21 mouse cellular contexts compared by ENCODE assay signal in the genomic region with DNA sequence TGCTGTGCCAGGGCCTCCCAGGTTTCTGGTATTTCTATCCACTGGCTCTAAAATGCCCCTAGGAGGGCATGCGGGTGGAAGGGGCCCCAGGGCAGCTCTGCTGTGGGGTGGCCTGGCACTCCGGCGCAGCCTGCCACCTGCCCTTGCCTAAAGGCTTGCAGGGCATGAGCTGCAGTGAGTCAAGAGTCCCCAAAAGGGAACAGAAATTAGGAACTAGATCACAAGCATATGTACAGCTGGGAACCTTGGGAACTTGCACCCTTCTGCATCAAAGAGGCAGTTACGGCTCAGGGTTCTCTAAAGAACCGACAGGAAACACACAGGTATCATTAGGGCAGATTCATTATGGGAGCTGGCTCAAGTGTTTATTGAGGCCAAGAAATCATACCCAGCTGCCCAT. TPM values are rescaled to one million over a fixed set of nuclear protein-coding genes. Genes with fewer than 3 reads are reported as not detected.
DNase-seq lines count a peak whose midpoint lies in the region; ATAC-seq and TF ChIP-seq lines count a peak whose summit lies in the region.
"Had no signal": no experiment of that assay in that cellular context is flagged by ENCODE, and none has a peak within 500 bp of the region (broad histone marks: within the 10 kb centered on the region; RNA-seq: fewer than 3 reads in every experiment).

No protein-coding gene starts in this region.

- DNase-seq in heart, adult 18-20 months: no peak
- DNase-seq in hindbrain, embryonic 11.5 days (ENCODE audit: low spot score): no peak
- DNase-seq in cerebellum, adult 11 months: no peak
- DNase-seq: adrenal gland, postnatal 14 days; cerebellum, adult 2 months; cerebellum, postnatal 10 days; embryo, embryonic 11 days; gastrocnemius, postnatal 10 days; heart, postnatal 36 days had no signal

- H3K9ac ChIP-seq in hindbrain, embryonic 11.5 days (ENCODE audit: low read depth, low read length): no peak overlapping the region
- H3K9ac ChIP-seq: embryonic facial prominence, embryonic 15.5 days; forebrain, embryonic 15.5 days; heart, embryonic 13.5 days; hindbrain, embryonic 12.5 days had no signal

- H3K4me1 ChIP-seq in bone marrow macrophage, adult 2 months (ENCODE audit: control insufficient read depth, insufficient read depth, low read length): peaks cover 42% of the 10 kb centered on the region
- no peaks in the 10 kb centered on the region for H3K4me1 ChIP-seq in hindbrain, embryonic 11.5 days (replicated peaks; ENCODE audit: control insufficient read depth, insufficient read depth, low read length)
- H3K4me1 ChIP-seq: embryonic facial prominence, embryonic 15.5 days; forebrain, embryonic 10.5 days; forebrain, embryonic 15.5 days; hindbrain, embryonic 12.5 days had no signal

- no peaks in the 10 kb centered on the region for H3K36me3 ChIP-seq in hindbrain, embryonic 11.5 days (ENCODE audit: control insufficient read depth, insufficient read depth, low read length)
- H3K36me3 ChIP-seq: embryonic facial prominence, embryonic 15.5 days; forebrain, embryonic 10.5 days; forebrain, embryonic 15.5 days; hindbrain, embryonic 12.5 days had no signal

- TF ChIP-seq POLR2A in bone marrow macrophage, adult 2 months (IDR thresholded peaks at IDR 0.05; ENCODE audit: borderline replicate concordance, low read depth, low read length): no peak

- H3K4me3 ChIP-seq in bone marrow macrophage, adult 2 months (ENCODE audit: insufficient read depth, low read length): no peak overlapping the region
- no peak overlapping the region for H3K4me3 ChIP-seq in hindbrain, embryonic 11.5 days (ENCODE audit: low read depth, low read length)
- H3K4me3 ChIP-seq: embryonic facial prominence, embryonic 15.5 days; erythroblast, embryonic 14.5 days; forebrain, embryonic 10.5 days; forebrain, embryonic 15.5 days; heart, embryonic 13.5 days; hindbrain, embryonic 12.5 days had no signal

- H3K27me3 ChIP-seq in hindbrain, embryonic 11.5 days (ENCODE audit: control insufficient read depth, insufficient read depth, low read length): no peaks in the 10 kb centered on the region
- H3K27me3 ChIP-seq: embryonic facial prominence, embryonic 15.5 days; forebrain, embryonic 15.5 days; heart, embryonic 13.5 days; hindbrain, embryonic 12.5 days had no signal

- H3K9me3 ChIP-seq in hindbrain, embryonic 11.5 days (ENCODE audit: control insufficient read depth, low read length): no peaks in the 10 kb centered on the region
- H3K9me3 ChIP-seq: embryonic facial prominence, embryonic 15.5 days; forebrain, embryonic 10.5 days; forebrain, embryonic 15.5 days; heart, embryonic 13.5 days; hindbrain, embryonic 12.5 days had no signal

- no peak overlapping the region for H3K4me2 ChIP-seq in hindbrain, embryonic 11.5 days (replicated peaks; ENCODE audit: low read depth, low read length)
- H3K4me2 ChIP-seq: embryonic facial prominence, embryonic 15.5 days; forebrain, embryonic 15.5 days; heart, embryonic 13.5 days; hindbrain, embryonic 12.5 days had no signal

- 90% methylated on average over 5 of the region's 5 CpGs for WGBS in hindbrain, embryonic 11.5 days

- peak overlapping the region; percentile 67 for H3K27ac ChIP-seq in bone marrow macrophage, adult 2 months (ENCODE audit: insufficient read depth, low read depth, low read length)
- H3K27ac ChIP-seq in hindbrain, embryonic 11.5 days (ENCODE audit: low read depth, low read length): no peak overlapping the region
- H3K27ac ChIP-seq: embryonic facial prominence, embryonic 15.5 days; forebrain, embryonic 10.5 days; forebrain, embryonic 15.5 days; heart, embryonic 13.5 days; hindbrain, embryonic 12.5 days had no signal

- no peak for TF ChIP-seq CTCF in bone marrow macrophage, adult 2 months (IDR thresholded peaks at IDR 0.05; ENCODE audit: low read depth, low read length)

- ATAC-seq in granulocyte monocyte progenitor cell, adult 5-6 weeks (replicated peaks; ENCODE audit: poor library complexity, severe bottlenecking): peak; percentile 93
- peak; percentile 86 for ATAC-seq in megakaryocyte progenitor cell, adult 5-6 weeks (replicated peaks; ENCODE audit: poor library complexity)
- ATAC-seq in hindbrain, embryonic 11.5 days (ENCODE audit: low FRiP score): no peak
- ATAC-seq: CD4-positive, CD25-positive, alpha-beta regulatory T cell, adult 4 months; forebrain, embryonic 15.5 days; hindbrain, embryonic 16.5 days; inflammation-experienced regulatory T-cells, adult 6 months had no signal

RNA-seq across cellular contexts. Expression of gene Cpped1, which starts 34.0 kb away (rescaled TPM):
- polyA plus RNA-seq in bone marrow macrophage, adult 2 months (2012; ENCODE audit: insufficient read depth, insufficient read length, missing spikeins): 20.2 and 20.7 TPM in 2 replicates
- total RNA-seq in granulocyte monocyte progenitor cell, adult 5-6 weeks (2014; fragmentation: Nextera tagmentation): 20.4 and 32.9 TPM in 2 replicates
- 14.2 and 23.7 TPM in 2 replicates for total RNA-seq in granulocyte monocyte progenitor cell, adult 5-6 weeks (2017)
- total RNA-seq in megakaryocyte progenitor cell, adult 5-6 weeks (2015): 22.5 and 23.7 TPM in 2 replicates
- total RNA-seq in megakaryocyte progenitor cell, adult 5-6 weeks (2017): 13.1 and 16.6 TPM in 2 replicates
- total RNA-seq in heart, adult 18-20 months (2021): 10 to 100 TPM; 56.1 to 60.9 TPM
- 16.9 and 17.0 TPM in 2 replicates for polyA plus RNA-seq in hindbrain, embryonic 11.5 days (2014; fragmentation: Nextera tagmentation; extraction: Ambion mirVana)
